Mouse (Mus musculus) testis, postnatal 10 days (tissue): ENCODE measurements at regions not wholly inside any gene's neighbourhood (a gene's known extent, or its start where the extent isn't known, plus 50 kb on each side); places are given as distances from the start of the nearest gene placed in this dataset.

Experiments
- DNase-seq: peaks from one replicate; pipeline ENCODE4 v3.0.0; 2021; ENCODE audit warnings: low spot score

- DNase-seq = no peak
Observed at GRCm38 (mm10) chr8:107717856-107718255, 129.6 kb upstream of the Psmd7 start.

DNA sequence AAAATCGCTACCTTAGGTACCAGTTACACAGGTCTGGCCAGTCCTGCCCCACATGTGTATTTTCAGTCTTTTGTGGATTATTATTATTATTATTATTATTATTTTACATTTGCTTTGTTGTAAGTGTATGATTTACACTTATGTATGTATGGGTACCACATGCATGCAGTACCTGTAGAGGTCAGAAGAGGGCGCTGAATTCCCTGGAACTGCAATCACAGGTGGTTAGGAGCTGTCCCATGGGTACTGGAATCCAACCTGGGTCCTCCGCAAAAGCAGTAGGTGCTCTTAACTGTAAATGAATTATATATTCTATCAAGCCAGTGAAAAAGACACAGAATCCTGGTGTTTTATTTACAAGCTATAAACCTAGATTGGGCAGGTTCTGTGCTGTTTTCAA, 131.4 kb upstream of the Psmd7 start:
- no peak for DNase-seq

GRCm38 (mm10) chr8:107726716-107727115, 138.5 kb upstream of the Psmd7 start:
- DNase-seq = no peak

- no peak for DNase-seq
Observed at GRCm38 (mm10) chr8:107727276-107727675, 139.0 kb upstream of the Psmd7 start.

DNA sequence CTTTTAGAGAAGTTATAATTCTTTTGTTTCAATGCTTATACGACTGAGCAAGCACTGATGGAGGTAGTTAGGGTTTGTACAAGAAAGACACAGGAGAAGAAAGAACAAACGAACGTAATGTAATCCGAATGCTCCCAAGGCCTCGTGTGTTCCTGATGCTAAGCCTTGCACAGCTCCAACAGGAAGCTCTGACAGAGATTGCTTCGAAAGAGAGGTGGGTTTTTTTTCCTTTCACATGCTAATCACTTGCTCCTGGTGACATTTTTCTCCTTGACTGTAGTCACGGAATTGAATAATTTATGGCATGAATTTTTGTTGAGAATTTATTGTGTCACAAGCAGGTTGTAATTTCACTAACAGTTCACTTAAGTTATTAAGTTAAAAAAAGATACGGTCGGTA, 150.8 kb upstream of the Psmd7 start:
- no peak for DNase-seq

DNA sequence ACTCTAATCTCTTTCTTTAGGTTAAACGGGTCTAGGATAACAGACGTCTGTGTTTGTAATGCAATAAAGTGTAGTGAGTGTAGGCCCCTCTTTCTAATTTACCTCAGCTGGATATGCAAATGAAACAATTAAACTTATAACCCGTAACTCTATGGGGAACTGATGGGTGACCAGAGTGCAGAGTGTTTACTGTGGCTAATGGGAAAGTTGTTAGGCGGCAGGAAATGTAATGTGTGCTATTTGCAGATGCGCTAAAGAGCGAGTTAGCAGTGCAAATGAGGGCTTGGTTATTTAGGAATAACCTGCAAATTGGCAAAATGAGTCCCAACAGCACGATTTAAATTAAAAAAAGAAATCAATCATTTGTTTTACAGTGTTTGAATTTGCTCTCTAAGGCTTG, 168.8 kb upstream of the Psmd7 start:
- no peak for DNase-seq

DNA sequence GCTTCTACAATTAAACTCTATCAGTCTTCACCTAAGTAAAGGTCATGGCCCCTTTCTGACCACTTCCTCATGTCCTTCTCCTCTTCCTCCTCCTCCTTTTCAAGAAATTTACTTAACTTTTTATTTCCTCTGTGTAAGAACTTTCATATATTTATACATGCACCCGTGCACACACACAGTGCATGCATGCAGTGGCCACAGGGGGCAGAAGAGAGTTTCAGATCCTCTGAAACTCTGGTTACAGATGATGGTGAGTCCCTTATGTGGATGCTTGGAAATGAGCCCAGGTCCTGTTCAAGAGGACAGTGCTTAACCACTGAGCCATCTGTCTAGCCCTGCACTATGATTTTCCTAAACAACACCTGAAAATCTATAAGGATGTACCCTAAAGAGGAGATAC, 170.4 kb upstream of the Psmd7 start:
- DNase-seq = no peak

DNA sequence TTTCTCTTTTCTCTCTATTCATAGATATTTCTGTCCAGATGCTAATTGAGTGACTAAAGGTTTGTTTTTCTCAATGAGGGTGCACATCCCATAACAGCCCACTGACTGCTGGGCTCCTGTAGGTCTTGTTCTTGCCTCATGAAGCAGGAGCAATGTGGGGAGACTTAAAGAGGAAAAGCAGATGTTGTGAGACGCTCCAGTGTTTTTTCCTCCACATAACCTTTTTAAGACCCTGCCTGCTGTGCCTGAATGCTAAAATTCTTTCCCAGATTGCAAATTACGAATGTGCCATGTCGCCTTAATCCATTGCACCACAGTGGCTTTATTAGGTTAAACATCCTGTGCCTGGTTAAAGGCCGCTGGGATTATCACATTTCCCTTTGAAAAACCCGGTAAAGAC, 165.5 kb upstream of the Zfhx3 start:
- no peak for DNase-seq

DNA sequence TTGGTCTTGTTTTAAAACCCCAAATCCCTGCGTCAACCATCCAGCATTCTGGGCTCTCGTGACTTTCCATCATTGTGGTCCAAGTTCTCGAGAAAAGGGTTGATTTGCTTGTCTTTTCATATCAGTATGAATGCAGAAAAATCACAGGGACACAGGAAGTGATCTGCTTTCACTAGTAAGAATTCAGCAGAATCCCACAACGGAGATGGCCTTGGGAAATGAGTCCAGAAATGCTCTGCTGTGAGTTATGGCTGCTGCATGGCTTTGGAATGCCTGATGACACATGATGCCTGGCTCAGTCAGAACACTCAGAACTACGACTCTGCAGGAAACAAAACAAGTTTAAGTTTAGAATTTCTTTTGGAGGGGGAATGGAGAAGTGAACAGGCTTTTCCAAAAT, 156.7 kb upstream of the Zfhx3 start:
- DNase-seq = no peak

DNA sequence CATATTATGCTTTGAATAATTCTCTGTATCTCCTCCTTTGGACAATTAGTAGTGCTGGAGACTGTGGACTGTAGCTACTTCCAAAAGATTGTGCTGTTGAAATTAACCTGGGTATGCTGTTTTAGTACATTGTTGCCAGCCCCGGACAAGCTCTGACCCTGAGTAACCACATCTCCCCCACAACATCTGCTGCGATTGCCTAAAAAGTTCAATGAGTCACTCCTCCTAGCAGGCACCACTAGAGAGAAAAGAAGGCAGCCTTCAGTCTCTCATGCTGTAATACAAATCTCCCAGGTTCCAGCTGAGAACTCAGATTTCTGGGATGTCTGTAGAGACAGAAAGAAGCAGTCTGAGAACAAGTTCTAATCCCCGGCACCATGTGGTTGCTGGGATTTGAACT, 150.2 kb upstream of the Zfhx3 start:
- no peak for DNase-seq

- DNase-seq = no peak
Observed at GRCm38 (mm10) chr8:107814931-107815330, 127.5 kb upstream of the Zfhx3 start.

GRCm38 (mm10) chr8:107815775-107816174, 126.7 kb upstream of the Zfhx3 start:
- DNase-seq = no peak

DNA sequence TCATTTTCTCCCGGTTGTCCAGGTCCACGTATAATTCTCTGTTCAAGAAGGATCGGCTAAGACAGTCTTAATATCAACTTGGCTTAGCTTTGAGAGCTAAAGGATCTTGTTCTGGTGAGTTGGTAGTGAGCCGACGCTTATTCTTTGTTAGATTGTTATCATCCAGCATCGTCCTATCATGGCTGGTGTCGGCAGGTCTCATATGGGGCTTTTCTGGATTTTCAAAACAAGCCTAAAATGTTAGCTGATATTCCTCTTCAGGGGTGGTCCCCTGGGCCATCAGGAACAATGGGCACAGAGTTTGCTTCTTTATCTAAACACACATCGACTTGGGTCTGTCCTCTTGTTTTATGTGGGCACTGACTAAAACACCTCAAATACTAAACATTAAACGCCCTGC, 124.6 kb upstream of the Zfhx3 start:
- DNase-seq = no peak

GRCm38 (mm10) chr8:107820174-107820760, 122.2 kb upstream of the Zfhx3 start:
- no peak for DNase-seq

DNA sequence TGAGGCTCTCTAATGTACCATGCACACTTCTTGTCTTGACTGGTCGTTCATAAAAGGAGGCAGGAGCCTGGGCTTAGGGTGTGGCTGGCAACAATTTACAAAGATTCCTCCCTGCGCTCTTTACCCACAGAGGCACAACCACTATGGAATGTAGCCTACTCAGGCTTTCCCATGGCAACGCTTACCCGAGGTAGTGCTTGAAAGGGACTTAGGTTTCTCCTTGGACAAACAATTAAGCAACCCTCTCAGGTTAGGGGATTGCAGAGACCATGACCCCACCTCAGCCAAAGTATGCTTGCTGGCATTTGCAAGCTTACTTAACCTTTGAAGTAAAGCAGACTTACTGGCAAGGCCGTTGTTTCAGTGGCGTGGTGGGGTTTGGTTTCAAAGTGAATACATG, 120.9 kb upstream of the Zfhx3 start:
- no peak for DNase-seq

DNA sequence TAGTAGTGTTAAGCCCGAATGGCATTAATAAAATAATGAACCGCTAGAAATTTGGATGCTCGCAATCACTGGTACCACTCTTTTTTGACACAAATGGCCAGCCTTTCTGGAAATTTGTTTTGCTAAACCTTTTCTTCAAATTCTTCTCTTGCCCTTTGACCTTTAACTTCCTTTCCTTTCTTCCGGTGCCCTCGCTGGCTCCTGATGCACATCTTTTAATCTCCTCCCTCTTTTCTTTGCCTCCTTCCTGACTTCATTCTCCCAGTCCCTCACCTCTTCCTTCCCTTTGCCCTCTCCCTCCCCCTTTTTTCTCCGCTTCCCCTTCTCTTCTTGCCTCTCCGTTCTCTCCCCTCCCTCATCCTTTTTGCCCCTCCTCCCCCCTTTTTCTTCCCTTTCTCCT, 118.3 kb upstream of the Zfhx3 start:
- no peak for DNase-seq

DNA sequence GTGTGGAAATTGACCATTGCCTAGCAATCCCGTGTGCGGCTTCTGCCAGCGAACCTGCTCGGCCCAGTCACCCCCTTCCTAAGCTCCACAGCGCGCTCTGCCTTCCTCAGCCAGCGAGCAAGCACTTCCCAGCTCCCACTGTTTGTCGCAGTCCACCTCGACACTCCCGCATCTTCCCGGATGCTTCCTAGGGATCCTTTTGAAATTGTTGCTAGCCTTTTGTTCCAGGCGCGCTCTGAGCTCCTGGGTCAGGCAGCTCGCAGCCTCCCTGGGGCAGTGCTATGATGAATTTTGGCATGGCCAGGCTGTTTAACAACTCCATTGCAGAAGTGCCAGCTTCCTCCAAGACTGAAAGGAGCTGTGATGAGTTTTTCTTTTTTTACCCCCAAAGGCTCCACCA, 117.8 kb upstream of the Zfhx3 start:
- no peak for DNase-seq

DNA sequence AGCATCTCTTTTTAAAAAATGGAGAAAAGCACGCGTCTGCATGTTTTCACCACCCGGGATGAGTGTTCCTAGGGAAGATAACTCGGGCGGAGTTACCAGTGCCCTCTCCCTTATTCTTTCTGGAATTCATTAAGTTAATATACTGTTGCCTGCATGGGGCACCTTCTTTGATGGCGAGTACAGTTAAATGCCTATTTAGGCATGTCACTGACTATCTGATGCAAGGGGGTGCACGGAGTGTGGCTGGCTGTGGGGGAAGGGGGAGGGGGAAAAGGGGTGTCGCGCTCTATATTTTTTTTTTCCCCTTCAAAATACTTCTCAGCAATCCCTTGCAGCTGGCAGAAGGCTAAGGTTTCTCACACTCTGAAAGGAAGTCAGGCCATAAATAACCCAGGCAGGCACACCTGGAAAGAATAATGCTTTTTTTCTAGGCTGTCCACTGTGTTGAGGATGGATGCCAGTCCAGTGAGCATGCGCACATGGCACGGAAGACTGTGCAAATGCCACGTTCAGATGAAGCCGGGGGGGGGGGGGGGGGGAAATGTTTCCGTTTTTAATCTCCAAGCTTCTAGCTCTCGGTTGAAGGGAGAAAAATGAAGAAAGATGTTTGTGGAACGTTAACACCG, 114.8 kb upstream of the Zfhx3 start:
- no peak for DNase-seq

DNA sequence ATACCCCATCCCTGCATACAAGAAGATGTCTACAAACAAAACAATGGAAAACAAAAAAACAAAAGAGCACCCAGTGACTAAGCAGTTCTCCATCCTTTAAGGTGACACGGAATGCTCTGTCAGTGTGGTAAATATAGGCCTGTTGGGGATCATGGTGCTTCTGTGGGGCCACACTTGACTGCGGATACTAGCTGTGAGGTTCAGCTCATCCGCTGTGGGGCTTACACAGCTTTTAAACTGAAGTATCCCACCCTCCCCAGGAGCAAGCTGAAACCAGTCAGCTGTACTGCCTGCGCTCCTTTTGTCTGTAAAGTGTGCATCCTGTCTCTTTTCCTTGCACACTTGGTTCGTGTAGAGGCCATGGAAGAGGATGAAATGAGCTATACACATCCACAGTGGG, 113.9 kb upstream of the Zfhx3 start:
- no peak for DNase-seq

DNA sequence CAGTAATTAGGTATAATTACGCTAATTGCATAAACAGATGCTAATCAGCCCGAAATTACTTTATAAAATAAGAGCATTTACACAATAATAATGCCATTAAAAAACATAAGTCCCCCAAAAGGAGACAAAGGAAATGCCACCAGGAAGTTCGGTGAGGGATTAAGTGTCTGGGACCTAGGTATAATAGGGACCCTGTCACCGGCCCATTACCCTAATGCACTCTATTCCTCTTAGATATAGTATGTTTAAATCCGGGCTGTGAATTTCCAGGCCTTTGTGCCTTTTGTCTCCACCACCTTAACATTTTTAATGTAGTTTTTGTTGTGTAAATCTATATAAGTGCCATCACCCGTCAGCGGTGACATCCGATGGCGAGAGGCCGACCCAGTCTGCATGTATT, 109.0 kb upstream of the Zfhx3 start:
- DNase-seq = no peak

GRCm38 (mm10) chr8:107846141-107846540, 96.3 kb upstream of the Zfhx3 start:
- no peak for DNase-seq

DNA sequence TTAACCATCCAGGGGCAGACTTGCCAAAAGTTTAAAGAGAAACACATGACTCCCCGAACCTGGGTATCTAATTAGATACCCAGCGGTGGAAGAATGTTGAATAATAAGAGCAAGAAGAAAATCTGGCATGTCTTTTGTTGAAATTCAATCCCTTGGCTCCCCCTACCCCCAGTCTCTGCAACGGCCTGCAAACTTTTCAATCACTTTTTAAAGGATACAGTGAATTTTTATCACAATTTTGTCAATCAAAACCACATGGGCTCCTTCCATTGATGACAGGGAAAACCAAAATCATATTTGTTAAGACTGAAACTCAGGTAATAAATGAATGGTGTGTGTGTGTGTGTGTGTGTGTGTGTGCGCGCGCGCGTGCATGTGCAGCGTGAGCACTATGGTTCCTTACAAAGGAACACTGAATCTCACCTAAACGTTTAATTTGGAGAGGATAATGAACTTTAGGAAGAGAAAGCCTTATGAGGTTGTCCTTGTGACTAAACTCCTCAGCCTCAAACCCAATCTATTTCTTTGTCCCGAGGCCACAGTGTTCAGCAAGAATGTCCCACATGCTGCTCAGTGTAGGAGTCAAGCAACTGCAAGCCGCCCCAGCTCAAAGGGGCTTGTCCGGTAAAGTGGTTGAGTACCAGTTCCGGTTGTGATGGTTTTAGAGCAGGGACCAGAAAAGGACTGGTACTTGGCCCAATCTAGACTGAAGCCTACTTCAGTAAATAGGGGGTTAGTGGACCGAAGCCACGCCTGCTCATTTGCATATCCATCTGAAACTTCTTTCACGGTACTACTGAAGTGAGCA, 91.0 kb upstream of the Zfhx3 start:
- DNase-seq = no peak

GRCm38 (mm10) chr8:107859770-107860169, 82.7 kb upstream of the Zfhx3 start:
- no peak for DNase-seq

GRCm38 (mm10) chr8:107860251-107860650, 82.2 kb upstream of the Zfhx3 start:
- DNase-seq = no peak
